Mouse (Mus musculus) erythroblast, embryonic 14.5 days (primary cell): ENCODE measurements around the gene Cstb.

Source experiments
- GATA1 ChIP-seq: IDR thresholded peaks from 2 replicates; pipeline ENCODE4 v1.6.1; 2012; ENCODE audit warnings: low read length, inconsistent platforms, mixed read lengths
- TAL1 ChIP-seq: IDR thresholded peaks from 3 replicates; pipeline ENCODE4 v1.6.1; 2012; ENCODE audit warnings: low read length, inconsistent platforms, mixed read lengths

DNA sequence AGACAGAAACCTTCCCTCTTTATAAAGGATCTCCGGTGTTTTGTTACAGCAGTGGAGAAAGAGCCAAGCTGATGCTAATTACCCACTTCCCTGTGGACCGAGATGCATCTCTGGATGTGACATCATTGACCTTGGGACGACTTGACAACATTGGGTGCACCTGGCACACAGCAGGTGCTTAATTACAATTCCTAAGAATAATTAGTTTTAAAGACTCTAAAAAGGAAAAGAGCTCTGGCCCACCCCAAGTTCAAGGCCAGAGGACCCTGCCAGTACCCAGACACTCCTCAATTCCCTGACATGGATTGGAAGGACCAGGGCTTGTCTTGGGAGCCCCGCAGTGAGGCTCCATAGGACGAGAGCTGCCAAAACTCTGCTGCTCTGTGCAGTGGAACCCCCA, 16.1 kb downstream of the Cstb start:
- TF ChIP-seq TAL1, result no peak
- no peak for TF ChIP-seq GATA1
